Mouse (Mus musculus) left cerebral cortex, postnatal 25 days (tissue): ENCODE data around the gene Banf2. TPM values are rescaled to one million over a fixed set of nuclear protein-coding genes. Genes with fewer than 3 reads are reported as not detected.

ENCODE experiments used
- DNase-seq, 2 experiments: peaks; one replicate each; pipeline ENCODE4 v3.0.0; 2022; ENCODE audit warnings: low spot score in 2 of 2, mixed read lengths in 1 of 2
- intact Hi-C: fragments of 180-260 bp; cut with DNase I; formaldehyde crosslinking; loops from one replicate; pipeline ENCODE4 v1.15.1; 2025
- total RNA-seq, 2 experiments: library from RNA; stranded (reverse); gene quantifications; 2 replicates each; pipeline ENCODE4 v1.2.3; 2021

Gene Banf2
- total RNA-seq, 2 experiments from 2014 or later, result not detected

- intact Hi-C loops, result no loop called here
- no peak for DNase-seq
These were observed 46.0 kb downstream of the Banf2 start for GRCm38 (mm10) chr2:144078897-144079296.

GRCm38 (mm10) chr2:144086183-144086847 is 53.5 kb downstream of the Banf2 start:
- intact Hi-C loops, result no loop called here

DNA sequence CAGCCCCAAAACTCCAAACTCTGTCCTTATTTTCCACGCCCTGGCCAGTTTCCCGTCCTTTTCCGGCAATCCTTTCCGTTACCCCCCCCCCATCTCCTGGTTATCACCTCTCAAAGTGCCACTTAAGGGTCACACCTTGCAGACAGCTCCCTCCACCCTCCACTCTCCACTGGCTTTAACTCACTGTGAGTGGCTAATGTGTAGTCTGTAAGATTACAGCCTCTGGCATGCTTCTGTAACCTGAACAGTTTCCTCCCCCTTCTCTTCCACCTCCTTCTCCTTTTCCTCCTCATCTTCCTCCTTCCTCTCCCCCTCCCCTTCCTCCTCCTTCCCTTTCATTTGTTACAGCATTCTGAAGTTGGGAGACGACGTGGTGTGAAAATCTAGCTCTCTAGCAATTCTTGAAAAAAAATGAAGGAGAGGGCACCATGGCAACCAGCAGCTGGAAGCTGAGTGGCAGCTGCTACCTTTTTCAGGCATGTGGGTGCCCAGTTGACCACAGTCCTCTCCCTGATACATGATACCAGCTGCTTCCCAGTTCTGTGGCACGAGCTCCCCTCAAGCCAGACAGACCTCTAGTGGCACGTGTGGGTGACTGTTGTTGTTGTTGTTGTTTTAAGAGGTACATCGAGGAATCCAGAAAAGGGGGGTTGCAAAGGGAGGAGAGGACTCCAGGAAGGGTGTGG is 55.2 kb downstream of the Banf2 start:
- DNase-seq, result no peak
- intact Hi-C loops, result no loop called here

More at GRCm38 (mm10) chr2:144086183-144086847, 53.5 kb downstream of the Banf2 start:
- DNase-seq, result no peak

DNA sequence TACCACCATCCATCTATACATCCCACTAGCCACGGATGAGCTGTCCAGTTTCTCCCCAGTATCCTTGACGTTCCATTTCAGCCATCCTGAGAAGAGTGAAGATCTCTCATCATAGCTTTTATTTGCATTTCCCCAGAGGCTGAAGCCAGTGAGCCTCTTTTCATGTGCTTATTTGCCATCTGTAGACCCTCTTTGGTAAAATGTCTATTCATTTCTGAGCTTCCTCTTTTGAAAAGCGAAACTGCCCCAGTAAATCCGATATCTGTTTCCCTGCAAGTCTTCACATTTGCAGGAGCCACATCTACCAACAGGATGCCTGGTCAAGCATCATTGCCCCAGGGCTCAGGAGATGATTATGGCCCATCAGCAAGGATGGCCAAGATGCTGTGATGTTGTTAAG is 59.9 kb downstream of the Banf2 start:
- DNase-seq, result no peak
- intact Hi-C loops, result no loop called here

DNA sequence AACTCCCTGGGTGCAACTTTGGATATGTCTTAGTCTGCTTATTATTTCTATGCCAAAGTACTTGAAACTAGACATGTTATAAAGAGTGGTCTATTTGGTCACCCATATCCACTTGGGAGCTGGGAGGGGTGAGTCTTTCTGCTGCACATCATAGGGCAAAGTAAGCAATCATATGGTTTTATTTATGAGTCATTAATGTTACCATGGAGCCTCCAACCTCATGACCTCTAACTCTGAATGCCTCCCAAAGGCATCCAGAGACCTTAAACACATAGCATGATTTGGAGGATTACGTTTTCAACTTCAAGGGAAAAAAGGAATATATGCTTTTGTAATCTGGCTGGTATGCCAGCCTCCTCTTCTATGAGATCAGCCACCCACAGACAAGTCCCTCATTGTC is 61.9 kb downstream of the Banf2 start:
- DNase-seq, result no peak
- intact Hi-C loops, result no loop called here

DNA sequence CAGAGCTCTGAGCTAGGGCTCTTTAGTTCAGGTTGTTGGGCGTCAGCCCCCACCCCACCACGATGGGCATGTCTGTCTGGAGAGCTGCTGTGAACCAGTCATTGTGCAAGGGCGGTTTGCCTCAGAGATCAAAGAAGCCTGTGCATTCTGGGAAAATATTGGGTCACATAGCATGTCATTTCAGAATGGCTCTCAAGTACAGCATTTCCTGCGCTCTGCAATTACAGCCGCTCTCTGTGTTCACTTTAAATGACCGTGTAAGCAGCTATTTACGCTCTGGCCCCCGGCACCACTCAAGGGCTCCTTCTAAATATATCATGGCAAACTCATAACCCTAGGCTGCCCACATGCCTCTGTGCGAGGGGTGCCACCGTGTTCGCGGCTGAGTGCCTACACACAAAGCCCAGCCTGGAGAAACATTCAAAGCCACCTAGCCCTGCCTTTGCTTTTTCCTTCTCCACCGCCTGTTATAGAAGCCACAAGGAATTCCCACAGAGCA is 68.7 kb downstream of the Banf2 start:
- intact Hi-C loops, result no loop called here

DNA sequence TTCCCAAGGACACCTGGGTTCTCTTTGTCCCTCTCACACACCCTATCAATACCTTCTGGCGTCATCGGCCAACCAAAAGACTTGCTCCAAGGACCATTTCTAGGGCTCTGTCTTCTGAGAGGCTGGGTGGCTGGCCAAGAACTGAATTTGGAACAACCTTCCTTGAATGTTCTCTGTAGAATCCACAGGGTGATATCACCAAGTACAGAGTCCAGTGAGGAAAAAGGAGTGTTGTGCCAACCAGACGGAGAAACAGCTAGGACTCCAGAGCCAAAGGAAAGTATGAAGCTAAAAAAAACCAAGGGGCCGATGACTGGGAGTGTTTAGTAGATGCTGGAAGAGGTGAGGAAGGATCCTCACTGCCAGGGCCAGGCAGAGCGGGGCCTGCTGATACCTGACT is 74.5 kb downstream of the Banf2 start:
- no peak for DNase-seq
- intact Hi-C loops, result no loop called here

More for the DNA sequence above, 68.7 kb downstream of the Banf2 start:
- DNase-seq, result no peak

DNA sequence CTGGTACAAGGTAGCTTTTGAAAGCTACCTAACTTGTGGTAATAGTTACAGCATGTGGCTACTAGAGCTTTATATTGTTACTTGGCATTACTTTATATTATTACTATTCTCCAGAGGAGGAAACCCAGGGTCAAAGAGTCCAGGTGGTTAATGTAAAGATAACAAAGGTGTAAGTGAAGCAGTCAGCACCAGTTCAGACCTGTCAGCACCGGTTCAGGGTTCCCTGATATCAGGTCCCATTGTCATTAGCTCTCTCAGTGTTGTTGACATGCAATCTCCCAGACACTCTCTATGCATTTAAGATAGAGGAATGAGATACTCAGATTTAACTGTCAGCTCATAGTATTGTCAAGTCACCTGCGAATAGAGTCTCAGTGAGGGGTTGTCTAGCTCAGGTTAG is 75.0 kb downstream of the Banf2 start:
- intact Hi-C loops, result no loop called here
- no peak for DNase-seq

DNA sequence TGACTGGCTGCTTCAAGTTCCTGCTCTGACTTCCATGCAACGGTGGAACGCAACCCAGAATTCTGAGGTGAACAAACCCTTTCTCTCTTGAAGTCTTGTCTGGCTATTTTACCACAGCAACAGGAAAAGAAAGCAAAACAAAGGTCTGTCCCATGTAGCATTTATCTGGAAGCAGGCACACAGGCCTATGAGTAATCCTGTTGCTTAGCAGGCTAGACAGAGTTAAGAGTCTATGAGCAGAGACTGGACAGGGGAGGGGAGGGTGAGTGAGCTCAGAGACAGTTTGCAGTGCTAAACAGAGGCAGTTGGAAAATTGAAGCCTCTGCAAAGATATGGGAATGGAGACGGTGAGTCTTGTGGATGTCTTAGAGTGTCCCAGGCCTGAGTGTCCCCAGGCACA is 75.5 kb downstream of the Banf2 start:
- intact Hi-C loops, result no loop called here
- DNase-seq, result no peak

DNA sequence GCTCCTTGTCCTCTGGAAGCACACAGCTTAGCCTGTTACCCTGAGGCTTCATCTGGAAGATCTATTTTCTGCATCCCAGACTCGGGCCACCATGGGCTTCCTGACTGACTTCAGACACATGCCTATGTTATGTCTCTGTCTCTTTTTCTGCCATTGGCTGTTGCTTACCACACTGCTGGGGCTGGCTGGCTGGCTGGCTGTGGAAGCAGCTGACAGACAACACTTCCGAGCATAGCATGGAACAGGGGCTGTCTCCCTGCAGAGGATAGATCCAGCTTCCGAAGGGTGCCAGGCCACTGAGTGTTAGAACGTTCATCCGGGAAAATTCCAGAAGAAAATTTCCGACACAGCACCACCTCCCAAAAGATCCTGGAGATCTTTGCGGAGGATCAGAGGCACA is 79.1 kb downstream of the Banf2 start:
- intact Hi-C loops, result no loop called here
- DNase-seq, result no peak

GRCm38 (mm10) chr2:144112666-144113065 is 79.8 kb downstream of the Banf2 start:
- intact Hi-C loops, result no loop called here
- DNase-seq, result no peak

DNA sequence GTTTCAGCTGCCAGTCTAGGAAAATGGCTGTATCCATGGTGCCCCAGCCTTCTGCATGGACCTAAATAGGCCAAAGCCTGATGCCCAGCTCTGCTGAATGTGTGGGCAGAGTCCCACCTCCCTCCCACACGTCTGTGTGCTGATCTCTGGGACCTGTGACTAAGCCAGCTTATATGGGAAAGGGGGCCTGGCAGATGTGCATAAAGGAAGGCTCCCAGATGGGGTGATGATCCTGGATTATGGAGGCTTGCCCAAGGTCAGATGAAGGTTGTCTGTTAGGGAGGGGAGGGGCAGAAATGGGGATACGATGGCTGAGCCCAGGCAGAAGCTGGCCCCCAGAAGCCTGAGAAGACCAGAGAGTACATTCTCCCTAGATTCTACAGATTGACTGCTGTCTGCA is 85.2 kb downstream of the Banf2 start:
- intact Hi-C loops, result no loop called here
- DNase-seq, result no peak

GRCm38 (mm10) chr2:144120186-144120823 is 87.4 kb downstream of the Banf2 start:
- peak in 1 of 2 experiments; percentile 26 for DNase-seq
- intact Hi-C loops, result no loop called here

DNA sequence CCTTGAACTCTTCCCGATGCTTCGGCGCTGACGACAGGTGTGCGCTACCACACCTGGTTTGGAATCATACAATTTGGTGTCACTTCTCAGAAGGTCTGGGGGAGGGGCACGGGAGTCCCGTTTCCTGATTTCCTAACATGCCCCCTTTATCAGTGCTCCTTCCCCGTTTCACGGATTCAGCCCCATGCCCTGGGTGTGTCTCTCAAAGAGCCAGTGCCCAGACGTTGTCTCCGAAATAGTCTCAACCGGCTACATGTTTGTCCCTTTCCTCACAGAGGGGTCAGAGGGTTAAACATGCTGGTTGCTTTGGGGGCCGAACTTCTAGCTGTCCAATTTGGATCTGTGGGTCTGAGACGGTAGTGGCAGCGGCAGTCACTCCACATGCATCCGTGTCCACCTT is 89.2 kb downstream of the Banf2 start:
- intact Hi-C loops, result no loop called here
- no peak for DNase-seq

Other genes with a start within 250 kb of the Banf2 start
- under 1 TPM; 0.69 to 0.87 TPM for gene Bfsp1, start 169.9 kb upstream of the Banf2 start, total RNA-seq
- gene Dstn, start 117.7 kb upstream of the Banf2 start, total RNA-seq, result 100 to 1,000 TPM; 171 to 186 TPM
- gene Rrbp1, start 21.8 kb upstream of the Banf2 start, total RNA-seq, result 10 to 100 TPM; 54.3 to 74.0 TPM
- 1 to 10 TPM; 5.2 to 5.7 TPM for gene Mgme1, start 237.6 kb downstream of the Banf2 start, total RNA-seq
- gene Snx5, start 237.8 kb downstream of the Banf2 start, total RNA-seq, result 10 to 100 TPM; 77.5 to 81.3 TPM